Mouse (Mus musculus) right cerebral cortex, postnatal 36 days (tissue): ENCODE data around the gene Psapl1.
"Not testable (repeated sequence)": the region's sequence is repeated elsewhere in the genome, so short reads cannot be mapped to it uniquely, and the experiment has no call there.

ENCODE experiments used
- DNase-seq, 2 experiments: peaks; one replicate each; pipeline ENCODE4 v3.0.0; 2022; ENCODE audit warnings: low spot score in 2 of 2, mixed read lengths in 1 of 2

Psapl1 gene

DNA sequence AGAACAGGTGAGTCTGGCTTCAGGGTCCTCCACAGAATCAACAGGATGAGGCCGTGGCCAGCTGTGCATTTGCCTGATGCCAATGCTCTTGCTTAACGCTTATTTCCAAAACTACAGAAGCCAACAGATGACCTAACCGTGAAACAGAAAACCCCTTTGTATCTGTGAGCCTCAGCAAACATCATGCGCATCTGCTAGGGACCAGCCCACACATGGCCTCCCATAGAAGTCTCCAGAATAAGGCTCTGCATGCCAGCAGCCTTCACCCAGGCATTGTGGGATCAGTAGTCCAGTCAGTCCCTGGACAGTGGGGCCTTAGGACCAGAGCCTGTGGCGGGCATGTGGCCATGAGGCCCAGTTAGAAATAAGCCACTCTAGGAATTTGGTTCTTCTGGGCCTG lies 400 bp upstream of the Psapl1 start:
- no peak for DNase-seq

DNA sequence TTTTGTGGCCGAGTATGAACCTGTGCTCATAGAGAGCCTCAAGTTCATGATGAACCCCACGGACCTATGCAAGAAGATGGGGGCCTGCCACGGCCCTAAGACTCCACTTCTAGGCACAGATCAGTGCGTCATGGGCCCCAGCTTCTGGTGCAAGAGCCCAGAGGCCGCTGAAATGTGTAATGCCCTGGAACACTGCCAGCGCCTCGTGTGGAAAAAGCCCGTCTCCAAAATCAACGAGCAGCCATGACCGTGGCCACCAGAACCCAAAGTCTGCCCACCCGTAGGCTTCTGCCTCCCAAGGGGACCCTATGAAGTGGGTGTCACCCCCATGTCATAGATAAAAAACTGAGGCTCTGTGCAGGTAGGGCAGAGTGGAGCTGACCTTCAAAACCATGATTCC lies 1.6 kb downstream of the Psapl1 start:
- no peak for DNase-seq

DNA sequence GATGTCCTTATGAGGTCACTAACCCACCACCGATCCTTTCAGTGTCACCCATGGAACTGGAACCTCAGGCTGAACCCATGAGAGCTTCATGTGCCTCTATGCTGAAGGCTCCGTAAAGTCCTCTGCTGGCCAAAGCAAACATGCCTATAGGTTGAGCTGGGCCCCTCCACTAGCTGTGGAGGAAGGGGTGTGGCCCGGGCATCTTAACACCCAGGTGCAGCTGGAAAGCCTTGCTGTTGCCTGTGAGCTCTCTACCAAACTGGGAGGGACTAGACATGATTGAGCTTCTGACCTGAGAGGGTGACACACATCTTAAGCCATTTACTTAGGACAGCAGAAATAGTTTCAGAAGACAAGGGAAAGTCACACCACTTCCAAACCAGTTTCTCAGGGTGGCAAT lies 5.0 kb downstream of the Psapl1 start:
- DNase-seq, result no peak

DNA sequence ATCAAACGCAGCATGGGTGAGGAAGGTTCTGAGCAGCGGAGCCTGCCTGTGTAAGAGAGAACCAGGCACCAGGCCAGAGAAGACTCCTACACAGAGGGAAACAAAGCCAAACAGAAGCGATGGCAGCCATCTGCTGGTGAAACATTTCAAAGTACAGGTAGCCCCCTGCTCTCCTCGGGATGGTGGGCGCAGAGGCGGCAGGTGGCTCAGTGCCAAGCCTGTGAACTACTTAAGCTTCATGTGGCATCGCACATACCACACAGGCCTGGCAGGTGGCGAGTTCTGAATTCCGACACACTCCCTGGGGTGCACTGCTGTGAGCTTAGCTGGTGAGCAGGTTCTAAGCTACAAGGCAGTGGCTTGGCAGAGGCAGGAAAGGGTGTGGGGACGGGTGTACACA lies 9.5 kb downstream of the Psapl1 start:
- DNase-seq, result peak; percentile 91 to 93

DNA sequence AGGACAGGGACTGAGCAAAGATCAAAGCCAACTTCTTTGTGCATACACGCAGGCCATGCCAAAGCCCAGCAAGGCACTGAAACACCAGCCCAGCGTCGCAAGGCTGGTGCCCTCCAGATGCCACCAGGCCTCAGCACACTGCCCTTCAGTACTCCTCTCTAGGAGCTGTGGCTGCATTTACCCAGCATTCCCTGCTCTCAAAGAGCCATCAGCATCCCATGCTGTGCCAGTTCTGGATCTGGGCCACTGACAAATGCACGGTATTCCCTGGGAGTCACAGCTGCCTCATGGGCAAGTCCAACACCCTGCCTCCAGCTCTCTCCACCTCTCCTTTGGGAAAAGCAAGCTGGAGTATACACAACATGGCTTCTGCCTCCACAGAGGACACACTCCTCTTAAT lies 16.3 kb downstream of the Psapl1 start:
- no peak for DNase-seq

DNA sequence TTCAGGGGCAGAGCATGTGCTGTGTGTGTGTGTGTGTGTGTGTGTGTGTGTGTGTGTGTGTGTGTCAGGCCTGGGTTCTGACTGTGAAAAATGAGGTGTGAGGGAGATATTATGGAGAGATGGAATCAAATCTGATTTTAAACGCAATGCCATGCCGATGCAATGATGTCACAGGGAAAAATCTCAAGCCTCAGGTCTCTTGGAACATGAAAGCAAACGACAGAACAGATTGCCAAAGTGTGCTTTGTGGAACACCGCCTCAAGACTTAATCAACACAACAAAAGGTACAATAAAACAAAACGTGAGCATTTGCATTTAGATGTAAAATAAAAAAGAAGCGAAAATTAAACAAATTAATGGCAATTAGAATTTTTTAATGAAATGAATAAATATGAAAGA lies 16.8 kb downstream of the Psapl1 start:
- no peak for DNase-seq

DNA sequence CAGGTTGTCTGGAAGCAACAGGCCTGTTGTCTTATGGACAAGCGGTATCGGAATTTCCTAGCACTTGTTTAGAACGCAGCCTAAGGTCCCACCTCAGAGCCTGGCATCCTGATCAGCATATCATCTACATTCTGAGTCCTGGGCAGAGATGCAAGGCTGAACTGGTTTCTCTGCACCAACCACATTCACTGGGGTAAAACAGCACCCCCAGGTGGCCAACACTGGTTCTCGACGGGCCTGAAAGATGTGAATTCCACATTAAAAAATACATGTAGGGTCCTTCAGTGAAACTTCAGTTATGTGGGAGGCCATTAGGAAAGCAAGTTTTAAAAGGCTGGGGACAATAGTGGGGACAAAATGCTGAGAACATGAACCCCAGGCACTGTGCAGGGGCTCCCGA lies 20.0 kb downstream of the Psapl1 start:
- DNase-seq, result peak; percentile 46 to 57

DNA sequence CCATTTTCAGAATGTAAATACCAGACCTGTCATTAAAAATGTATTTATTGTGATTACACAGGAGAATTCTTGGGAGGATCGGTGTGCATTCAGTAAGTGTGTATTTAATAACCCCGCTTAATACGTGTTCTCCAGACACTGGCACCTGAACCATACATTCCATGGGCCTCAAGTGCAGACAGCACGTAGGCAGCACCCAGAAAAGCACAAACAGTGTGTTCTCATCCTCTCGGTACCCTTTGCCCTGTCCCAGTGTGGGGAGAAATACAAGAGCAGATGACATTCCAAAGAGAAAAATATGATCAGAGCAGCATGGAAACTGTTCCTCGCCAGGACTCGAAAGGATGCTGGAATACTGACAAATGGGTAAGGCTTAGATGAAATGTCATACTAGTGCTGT lies 22.0 kb downstream of the Psapl1 start:
- DNase-seq, result no peak

DNA sequence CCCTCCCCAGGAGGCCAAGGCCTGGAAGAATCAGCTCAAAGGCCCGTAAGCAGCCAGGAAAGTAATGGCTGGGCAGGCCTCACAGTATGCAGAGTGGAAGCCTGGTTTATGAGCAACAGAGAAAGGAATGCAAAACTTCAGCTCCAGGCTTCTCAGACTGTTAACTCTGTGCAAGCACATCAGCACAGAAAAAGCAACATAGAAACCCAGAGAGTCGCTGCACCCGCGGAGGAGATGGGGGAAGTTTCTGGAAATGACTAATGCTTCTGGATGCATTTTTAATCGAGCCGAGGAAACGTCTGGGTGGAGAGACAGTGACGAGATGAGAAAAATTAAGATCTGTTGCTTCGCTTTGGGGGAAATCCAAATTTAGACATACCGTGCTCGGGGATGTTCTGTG lies 22.5 kb downstream of the Psapl1 start:
- DNase-seq, result peak; percentile 55 to 80

DNA sequence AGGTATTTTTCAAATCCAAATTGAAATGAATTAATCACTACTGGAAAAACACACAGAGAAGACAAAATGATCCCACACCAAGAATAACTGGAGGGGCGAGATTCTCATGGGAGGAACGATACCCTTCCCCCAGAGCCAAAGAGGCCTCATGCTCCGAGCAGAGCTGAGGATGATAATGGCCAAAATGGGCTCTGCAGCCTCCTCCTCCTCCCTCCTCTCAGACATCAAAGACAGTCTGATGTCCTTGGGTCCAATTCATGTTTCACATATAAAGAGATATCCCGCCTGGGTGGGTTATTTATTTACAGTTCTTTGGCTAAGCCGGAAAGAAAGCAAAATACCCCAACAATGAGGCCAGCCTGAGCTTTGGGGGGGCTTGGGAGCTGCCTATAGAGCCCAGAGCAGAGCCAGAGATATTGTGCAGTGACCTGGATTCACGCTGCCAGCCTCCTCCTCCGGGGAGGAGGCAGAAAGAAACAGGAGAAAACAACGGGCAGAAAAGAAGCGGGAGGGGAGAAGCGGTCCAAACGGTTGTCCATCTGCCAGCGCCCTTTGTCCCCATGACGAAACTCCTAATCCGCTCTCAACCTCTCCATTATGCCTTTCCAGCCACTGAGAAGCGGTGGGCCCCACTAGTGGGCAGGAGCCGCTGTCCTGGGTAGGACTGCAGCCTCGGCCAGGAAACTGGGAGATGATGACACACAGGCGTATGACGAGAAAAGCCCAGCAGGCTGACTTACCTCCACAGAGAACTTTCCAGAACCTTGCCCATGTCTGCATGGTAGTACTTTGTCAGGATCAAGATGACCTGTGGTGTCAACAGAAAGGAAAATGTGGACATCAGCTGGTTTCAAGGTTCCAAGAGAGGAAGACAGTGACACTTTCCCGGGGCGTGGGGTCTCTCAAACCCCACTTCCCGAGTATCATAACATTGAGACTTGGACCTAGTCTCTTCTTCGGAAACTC lies 24.9 kb downstream of the Psapl1 start:
- no peak for DNase-seq

DNA sequence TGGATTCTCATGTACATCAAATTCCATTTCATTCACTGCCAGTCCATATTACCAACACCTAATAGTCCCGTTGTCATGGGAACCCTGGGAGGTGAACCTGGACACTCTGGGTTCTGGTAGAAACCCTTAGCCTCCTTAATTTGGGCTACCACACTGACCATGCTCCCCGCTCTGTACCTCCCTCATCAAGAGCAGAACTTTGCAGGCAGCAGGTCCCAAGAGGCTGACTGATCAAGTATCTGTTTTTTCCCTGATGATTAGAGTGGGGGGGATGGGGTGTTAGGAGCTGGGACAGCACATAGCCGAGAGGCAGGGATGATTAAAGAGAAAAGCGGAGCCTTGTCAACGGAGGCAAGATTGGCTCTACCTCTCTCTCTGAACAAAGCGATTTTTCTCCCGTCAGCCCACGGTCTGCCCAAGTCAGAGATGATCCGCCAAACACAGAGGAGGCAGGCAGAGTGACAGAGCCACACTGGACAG lies 26.5 kb downstream of the Psapl1 start:
- no peak for DNase-seq

DNA sequence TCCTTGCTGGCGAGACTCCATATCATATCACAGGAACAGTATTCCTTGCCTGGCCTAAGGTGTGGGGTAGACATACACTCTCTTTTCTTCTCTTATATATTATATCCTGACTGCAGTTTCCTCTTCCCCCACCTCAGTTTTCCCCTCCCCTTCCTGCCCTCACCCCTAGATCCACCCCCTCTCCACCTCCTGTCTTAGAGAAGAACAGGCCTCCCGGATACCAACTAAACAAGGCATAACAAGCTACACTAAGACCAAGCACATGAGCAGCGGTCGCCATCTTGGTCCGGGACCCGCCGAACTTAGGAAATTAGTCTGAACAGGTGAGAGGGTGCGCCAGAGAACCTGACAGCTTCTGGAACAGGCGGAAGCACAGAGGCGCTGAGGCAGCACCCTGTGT lies 33.7 kb downstream of the Psapl1 start:
- DNase-seq, result not testable (repeated sequence)

DNA sequence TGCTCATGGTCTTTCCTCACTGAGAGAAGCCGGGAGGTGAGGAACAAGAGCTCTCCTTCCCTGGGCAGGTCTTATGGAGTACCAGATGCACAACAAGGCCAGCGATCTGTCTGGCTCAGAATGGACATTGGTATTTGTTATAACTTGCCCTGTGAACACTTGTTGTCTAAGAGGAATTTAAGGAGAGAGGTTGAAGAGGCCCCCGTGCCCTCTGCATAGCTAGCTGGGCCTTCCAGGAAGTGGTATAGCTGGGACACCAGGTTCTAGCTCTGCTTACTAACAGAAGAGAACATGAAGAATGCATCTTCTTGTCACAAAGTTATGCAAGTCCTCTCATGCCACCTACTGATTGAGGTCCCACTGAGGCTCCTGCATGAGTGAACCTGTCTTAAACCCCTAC lies 44.2 kb downstream of the Psapl1 start:
- no peak for DNase-seq

DNA sequence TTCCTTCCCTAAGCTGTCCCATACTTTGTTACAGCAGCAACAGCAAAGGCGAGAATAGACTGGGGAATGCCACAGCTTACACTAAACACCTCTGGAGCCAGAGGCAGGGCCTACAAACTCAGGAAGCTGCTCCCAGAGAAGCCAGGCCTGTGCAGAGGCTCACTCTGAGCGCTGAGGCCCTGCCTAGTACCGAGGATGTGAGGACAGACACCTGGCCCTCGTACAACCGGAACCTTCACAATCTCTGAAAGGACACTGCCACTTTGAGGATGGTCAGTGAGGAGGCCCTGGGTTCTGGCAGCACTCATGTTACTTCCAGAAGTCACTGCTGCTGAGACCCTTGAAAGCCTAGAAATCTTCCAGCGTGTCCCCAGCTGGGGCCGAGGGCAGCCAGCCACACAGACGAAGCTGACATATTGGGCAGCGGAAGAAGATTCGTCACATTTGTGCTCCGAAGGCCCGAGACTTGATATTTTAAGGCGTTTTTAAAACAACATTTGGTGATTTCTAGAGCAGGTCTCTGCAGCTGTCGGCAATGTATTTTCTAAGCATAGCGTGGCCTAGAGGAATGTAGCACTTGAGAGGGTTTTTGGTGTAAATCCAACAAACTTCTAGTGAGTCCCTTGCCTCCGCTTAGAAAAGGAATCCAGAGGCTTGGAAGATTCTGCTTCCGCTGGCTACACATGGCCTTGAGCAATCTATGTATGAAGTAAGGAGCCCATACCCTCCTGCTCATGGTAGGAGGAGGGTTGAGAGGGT lies 49.1 kb downstream of the Psapl1 start:
- no peak for DNase-seq

DNA sequence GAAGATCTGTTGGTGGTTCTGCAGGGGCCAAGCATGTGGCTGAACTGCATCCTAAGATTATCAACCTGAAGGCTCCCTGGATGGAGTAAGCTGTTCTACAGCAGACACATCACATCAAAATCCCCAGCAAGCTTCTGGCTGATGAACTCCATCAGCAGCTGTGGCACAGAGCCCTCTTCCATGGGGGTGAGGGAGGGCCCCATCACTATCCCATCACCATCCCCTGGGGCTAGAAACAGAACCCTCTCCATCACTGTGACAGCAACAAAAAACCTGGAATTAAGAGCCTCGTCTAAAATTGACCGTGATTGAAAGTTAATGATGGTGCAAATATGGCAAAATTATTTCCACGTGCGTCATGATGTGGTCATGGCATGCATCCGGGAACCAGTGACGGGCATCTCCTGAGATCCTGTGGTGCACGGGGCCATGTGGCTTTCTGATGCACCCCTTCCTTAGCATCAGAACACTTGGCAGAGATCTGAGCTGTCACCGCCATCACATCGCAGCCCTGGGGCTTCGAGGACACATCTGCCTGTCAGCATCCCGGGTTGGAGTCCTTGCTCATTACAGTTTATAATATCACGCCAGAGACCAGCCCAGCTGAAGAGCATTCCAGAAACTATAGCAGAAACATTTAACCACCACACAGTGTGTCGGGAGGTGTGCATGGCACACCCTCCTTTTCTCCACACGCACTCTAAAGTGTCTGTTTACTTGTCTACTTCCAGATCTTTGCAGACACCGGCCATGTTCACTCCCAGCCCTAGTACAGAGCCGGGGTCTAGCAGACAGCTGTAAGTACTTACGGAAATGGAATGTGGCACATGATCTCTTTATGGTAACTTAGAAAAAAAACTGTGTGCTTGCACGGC lies 51.1 kb downstream of the Psapl1 start:
- no peak for DNase-seq
